Mouse (Mus musculus): ENCODE results near the gene Psg17.
"Not testable (repeated sequence)": the region's sequence is repeated elsewhere in the genome, so short reads cannot be mapped to it uniquely, and the experiment has no call there.

GRCm38 (mm10) chr7:18781301-18781700 is 40.1 kb downstream of the Psg17 start:
- not testable (repeated sequence) for TF ChIP-seq CTCF (IDR thresholded peaks at IDR 0.05; ENCODE audit: control insufficient read depth, insufficient read depth, low read length); POLR2A (IDR thresholded peaks at IDR 0.05; ENCODE audit: borderline replicate concordance, control insufficient read depth, low read depth, low read length)

All from bone marrow, adult 2 months (tissue).